Mouse (Mus musculus): ENCODE data around the gene Dcaf5.

Gene Dcaf5

GRCm38 (mm10) chr12:80330819-80331218 lies 105.6 kb downstream of the Dcaf5 start:
- no peak for DNase-seq

- no peak for DNase-seq
These were observed 106.8 kb downstream of the Dcaf5 start for GRCm38 (mm10) chr12:80329641-80330040.

- no peak for DNase-seq
These were observed 110.4 kb downstream of the Dcaf5 start for GRCm38 (mm10) chr12:80326047-80326446.

- DNase-seq, result no peak
These were observed 111.6 kb downstream of the Dcaf5 start for GRCm38 (mm10) chr12:80324785-80325131.

GRCm38 (mm10) chr12:80324051-80324784 lies 112.2 kb downstream of the Dcaf5 start:
- no peak for DNase-seq

- no peak for DNase-seq
These were observed 112.9 kb downstream of the Dcaf5 start for GRCm38 (mm10) chr12:80323371-80324050.

GRCm38 (mm10) chr12:80322494-80322893 lies 113.9 kb downstream of the Dcaf5 start:
- DNase-seq, result no peak

- no peak for DNase-seq
These were observed 117.3 kb downstream of the Dcaf5 start for GRCm38 (mm10) chr12:80319062-80319461.

GRCm38 (mm10) chr12:80315321-80315720 lies 121.1 kb downstream of the Dcaf5 start:
- DNase-seq, result no peak

GRCm38 (mm10) chr12:80311959-80312669 lies 124.3 kb downstream of the Dcaf5 start:
- no peak for DNase-seq

GRCm38 (mm10) chr12:80307556-80307955 lies 128.8 kb downstream of the Dcaf5 start:
- DNase-seq, result no peak

- no peak for DNase-seq
These were observed 131.9 kb downstream of the Dcaf5 start for GRCm38 (mm10) chr12:80304518-80304917.

GRCm38 (mm10) chr12:80300833-80301456 lies 135.5 kb downstream of the Dcaf5 start:
- DNase-seq, result no peak

GRCm38 (mm10) chr12:80298714-80299113 lies 137.7 kb downstream of the Dcaf5 start:
- no peak for DNase-seq

- DNase-seq, result no peak
These were observed 144.4 kb downstream of the Dcaf5 start for GRCm38 (mm10) chr12:80291895-80292435.

- DNase-seq, result no peak
These were observed 145.4 kb downstream of the Dcaf5 start for GRCm38 (mm10) chr12:80290964-80291363.

GRCm38 (mm10) chr12:80290483-80290882 lies 145.9 kb downstream of the Dcaf5 start:
- DNase-seq, result no peak

GRCm38 (mm10) chr12:80289722-80290121 lies 146.7 kb downstream of the Dcaf5 start:
- DNase-seq, result no peak

GRCm38 (mm10) chr12:80285890-80286289 lies 150.5 kb downstream of the Dcaf5 start:
- no peak for DNase-seq
